Mouse (Mus musculus): Measurements from ENCODE around the gene Mark3. TPM values are rescaled to one million over a fixed set of nuclear protein-coding genes. Genes with fewer than 3 reads are reported as not detected.

Gene Mark3
- polyA plus RNA-seq, 1 experiment from 2014 or later: 47.0 TPM

DNA sequence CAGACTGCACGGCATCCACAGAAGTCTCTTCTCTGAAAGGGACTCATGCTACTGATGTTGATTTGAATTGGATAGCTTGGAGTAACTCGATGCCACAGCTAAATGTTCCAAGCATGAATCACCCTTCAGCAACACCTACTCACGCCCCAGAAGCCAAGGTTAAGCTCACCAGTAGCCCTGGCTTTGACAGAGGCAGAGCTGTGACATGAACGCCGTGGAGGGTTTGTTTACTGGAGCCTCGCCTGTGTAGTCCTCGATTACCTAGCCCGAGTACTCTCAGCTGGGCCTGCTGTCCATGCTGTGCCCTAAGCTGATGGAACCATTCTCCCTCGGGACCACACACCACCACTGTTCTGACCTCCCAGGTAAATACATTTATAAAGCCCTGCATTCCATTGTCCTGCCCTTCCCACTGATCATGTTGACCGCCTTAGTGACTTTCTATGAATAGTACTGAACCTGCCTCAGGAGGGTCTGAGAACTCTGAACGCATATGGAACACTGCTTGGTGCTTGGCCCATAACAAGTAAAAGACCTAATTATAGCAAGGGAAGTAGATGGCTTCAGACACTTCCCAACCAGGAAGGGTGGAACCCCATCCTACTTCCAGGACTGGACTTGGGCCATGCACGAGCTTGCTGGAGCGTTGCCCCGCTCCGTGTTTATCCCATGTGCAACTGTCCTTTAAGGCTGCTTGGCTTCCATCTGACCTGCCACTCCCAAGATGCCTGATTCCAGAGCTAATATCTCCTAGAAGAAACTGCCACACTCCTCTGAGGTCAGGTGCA, 131.1 kb downstream of the Mark3 start:
- H3K4me1 ChIP-seq: peaks cover 12% of the 10 kb centered on the region
- H3K36me3 ChIP-seq: peaks cover 27% of the 10 kb centered on the region
- H3K9me3 ChIP-seq (replicated peaks): no peaks in the 10 kb centered on the region
- no peak overlapping the region for H3K9ac ChIP-seq (replicated peaks)
- no peak overlapping the region for H3K4me3 ChIP-seq (replicated peaks)
- no peaks in the 10 kb centered on the region for H3K27me3 ChIP-seq (replicated peaks)
- WGBS: 79% methylated on average over 15 of the region's 15 CpGs
- no peak for ATAC-seq (ENCODE audit: low FRiP score)
- peak overlapping the region; percentile 24 for H3K27ac ChIP-seq (replicated peaks)
- H3K4me2 ChIP-seq: no peak overlapping the region

Other genes with a start within 250 kb of the Mark3 start
- 30.2 and 33.7 TPM in 2 replicates for gene Cdc42bpb, start 196.8 kb upstream of the Mark3 start, polyA plus RNA-seq (2015; fragmentation: Nextera tagmentation; extraction: Ambion mirVana)
- gene Lbhd2, start 167.7 kb upstream of the Mark3 start, polyA plus RNA-seq (2015; fragmentation: Nextera tagmentation; extraction: Ambion mirVana): 1.4 and 2.8 TPM in 2 replicates
- gene Exoc3l4, start 157.5 kb upstream of the Mark3 start, polyA plus RNA-seq (2015; fragmentation: Nextera tagmentation; extraction: Ambion mirVana): 1.9 and 11.8 TPM in 2 replicates
- 1.00 and 3.3 TPM in 2 replicates for gene Tnfaip2, start 132.1 kb upstream of the Mark3 start, polyA plus RNA-seq (2015; fragmentation: Nextera tagmentation; extraction: Ambion mirVana)
- gene Gm266, start 88.7 kb upstream of the Mark3 start, polyA plus RNA-seq (2015; fragmentation: Nextera tagmentation; extraction: Ambion mirVana): 2.9 and 12.0 TPM in 2 replicates
- gene Eif5, start 36.5 kb upstream of the Mark3 start, polyA plus RNA-seq (2015; fragmentation: Nextera tagmentation; extraction: Ambion mirVana): 547 and 548 TPM in 2 replicates
- gene Ckb, start 97.8 kb downstream of the Mark3 start, polyA plus RNA-seq (2015; fragmentation: Nextera tagmentation; extraction: Ambion mirVana): 1,500 and 1,731 TPM in 2 replicates
- 9.6 and 10.8 TPM in 2 replicates for gene Trmt61a, start 103.6 kb downstream of the Mark3 start, polyA plus RNA-seq (2015; fragmentation: Nextera tagmentation; extraction: Ambion mirVana)
- 61.5 and 65.2 TPM in 2 replicates for gene Bag5, start 138.7 kb downstream of the Mark3 start, polyA plus RNA-seq (2015; fragmentation: Nextera tagmentation; extraction: Ambion mirVana)
- 58.5 and 58.8 TPM in 2 replicates for gene Apopt1, start 138.7 kb downstream of the Mark3 start, polyA plus RNA-seq (2015; fragmentation: Nextera tagmentation; extraction: Ambion mirVana)
- 504 and 568 TPM in 2 replicates for gene Klc1, start 184.3 kb downstream of the Mark3 start, polyA plus RNA-seq (2015; fragmentation: Nextera tagmentation; extraction: Ambion mirVana)
- gene Xrcc3, start 239.3 kb downstream of the Mark3 start, polyA plus RNA-seq (2015; fragmentation: Nextera tagmentation; extraction: Ambion mirVana): 2.5 and 4.6 TPM in 2 replicates
- 39.8 and 64.0 TPM in 2 replicates for gene Zfyve21, start 239.6 kb downstream of the Mark3 start, polyA plus RNA-seq (2015; fragmentation: Nextera tagmentation; extraction: Ambion mirVana)